Mouse (Mus musculus): Measurements from ENCODE around the gene Surf1. TPM values are rescaled to one million over a fixed set of nuclear protein-coding genes. Genes with fewer than 3 reads are reported as not detected.
A peak's percentile ranks its signal among the peaks of the same experiment; 100 is the strongest.

Gene Surf1
- 40.6 and 41.1 TPM in 2 replicates for polyA plus RNA-seq (2011; ENCODE audit: insufficient read depth, insufficient read length, low read depth, missing spikeins)

- Histone ChIP-seq H3K4me1 (ENCODE audit: control insufficient read depth, insufficient read depth, low read length) (no peaks in the 10 kb centered on the region), H3K9ac (ENCODE audit: low read depth, poor library complexity, severe bottlenecking) (peak within 1 kb of the TSS; percentile 43), H3K9me3 (replicated peaks; ENCODE audit: control insufficient read depth, insufficient read depth, low read length, poor library complexity, severe bottlenecking) (no peaks in the 10 kb centered on the region), H3K27ac (ENCODE audit: insufficient read depth, low read length) (no peak within 1 kb of the TSS), H3K36me3 (ENCODE audit: control insufficient read depth, insufficient read depth, low read length, poor library complexity, severe bottlenecking) (peaks cover 56% of the 10 kb centered on the region), H3K27me3 (ENCODE audit: control insufficient read depth, insufficient read depth, low read length, poor library complexity, severe bottlenecking) (no peaks in the 10 kb centered on the region), H3K4me3 (ENCODE audit: low read depth, low read length) (peak within 1 kb of the TSS; percentile 83)
- no peak for TF ChIP-seq EP300 (IDR thresholded peaks at IDR 0.05; ENCODE audit: insufficient read depth, low read depth, low read length)
- TF ChIP-seq POLR2A (IDR thresholded peaks at IDR 0.05; ENCODE audit: insufficient read depth, low read length): peak; percentile 84
Measured at GRCm38 (mm10) chr2:26915927-26916728, at the start of gene Surf1, which contains the start of gene Surf2. Gene Surf1, minus strand, starts transcription at chr2:26916530. Gene Surf2, plus strand, starts transcription at chr2:26916367.

- Histone ChIP-seq H3K27ac (ENCODE audit: insufficient read depth, low read length) (no peak overlapping the region), H3K36me3 (ENCODE audit: control insufficient read depth, insufficient read depth, low read length, poor library complexity, severe bottlenecking) (peaks cover 14% of the 10 kb centered on the region), H3K4me3 (ENCODE audit: low read depth, low read length) (peak overlapping the region; percentile 92), H3K9me3 (replicated peaks; ENCODE audit: control insufficient read depth, insufficient read depth, low read length, poor library complexity, severe bottlenecking) (no peaks in the 10 kb centered on the region), H3K4me1 (ENCODE audit: control insufficient read depth, insufficient read depth, low read length) (no peaks in the 10 kb centered on the region), H3K9ac (ENCODE audit: low read depth, poor library complexity, severe bottlenecking) (peak overlapping the region; percentile 73), H3K27me3 (ENCODE audit: control insufficient read depth, insufficient read depth, low read length, poor library complexity, severe bottlenecking) (no peaks in the 10 kb centered on the region)
- TF ChIP-seq CTCF (IDR thresholded peaks at IDR 0.05; ENCODE audit: low read depth, low read length) (no peak), POLR2A (IDR thresholded peaks at IDR 0.05; ENCODE audit: insufficient read depth, low read length) (no peak), EP300 (IDR thresholded peaks at IDR 0.05; ENCODE audit: insufficient read depth, low read depth, low read length) (no peak)
Measured at GRCm38 (mm10) chr2:26964724-26965370, 48.5 kb upstream of the Surf1 start.

- Histone ChIP-seq H3K27ac (ENCODE audit: insufficient read depth, low read length) (peak within 1 kb of the TSS; percentile 52), H3K4me1 (ENCODE audit: control insufficient read depth, insufficient read depth, low read length) (no peaks in the 10 kb centered on the region), H3K4me3 (ENCODE audit: low read depth, low read length) (peak within 1 kb of the TSS; percentile 92), H3K9me3 (replicated peaks; ENCODE audit: control insufficient read depth, insufficient read depth, low read length, poor library complexity, severe bottlenecking) (no peaks in the 10 kb centered on the region), H3K27me3 (ENCODE audit: control insufficient read depth, insufficient read depth, low read length, poor library complexity, severe bottlenecking) (no peaks in the 10 kb centered on the region), H3K36me3 (ENCODE audit: control insufficient read depth, insufficient read depth, low read length, poor library complexity, severe bottlenecking) (peaks cover 17% of the 10 kb centered on the region), H3K9ac (ENCODE audit: low read depth, poor library complexity, severe bottlenecking) (peak within 1 kb of the TSS; percentile 73)
- TF ChIP-seq CTCF (IDR thresholded peaks at IDR 0.05; ENCODE audit: low read depth, low read length): no peak
- TF ChIP-seq POLR2A (IDR thresholded peaks at IDR 0.05; ENCODE audit: insufficient read depth, low read length): peak; percentile 50
Measured at GRCm38 (mm10) chr2:26963923-26964723, 47.8 kb upstream of the Surf1 start, which contains the start of gene Rexo4. Gene Rexo4, minus strand, starts transcription at chr2:26964386.

GRCm38 (mm10) chr2:26960756-26961155 lies 44.4 kb upstream of the Surf1 start:
- Histone ChIP-seq H3K9ac (ENCODE audit: low read depth, poor library complexity, severe bottlenecking) (no peak overlapping the region), H3K27me3 (ENCODE audit: control insufficient read depth, insufficient read depth, low read length, poor library complexity, severe bottlenecking) (no peaks in the 10 kb centered on the region), H3K36me3 (ENCODE audit: control insufficient read depth, insufficient read depth, low read length, poor library complexity, severe bottlenecking) (peaks cover 45% of the 10 kb centered on the region), H3K27ac (ENCODE audit: insufficient read depth, low read length) (no peak overlapping the region), H3K9me3 (replicated peaks; ENCODE audit: control insufficient read depth, insufficient read depth, low read length, poor library complexity, severe bottlenecking) (no peaks in the 10 kb centered on the region), H3K4me1 (ENCODE audit: control insufficient read depth, insufficient read depth, low read length) (no peaks in the 10 kb centered on the region), H3K4me3 (ENCODE audit: low read depth, low read length) (no peak overlapping the region)
- TF ChIP-seq POLR2A (IDR thresholded peaks at IDR 0.05; ENCODE audit: insufficient read depth, low read length) (no peak), EP300 (IDR thresholded peaks at IDR 0.05; ENCODE audit: insufficient read depth, low read depth, low read length) (no peak), CTCF (IDR thresholded peaks at IDR 0.05; ENCODE audit: low read depth, low read length) (peak; percentile 32)

GRCm38 (mm10) chr2:26957488-26957859 lies 41.1 kb upstream of the Surf1 start:
- no peaks in the 10 kb centered on the region for H3K4me1 ChIP-seq (ENCODE audit: control insufficient read depth, insufficient read depth, low read length)
- peaks cover 57% of the 10 kb centered on the region for H3K36me3 ChIP-seq (ENCODE audit: control insufficient read depth, insufficient read depth, low read length, poor library complexity, severe bottlenecking)
- no peaks in the 10 kb centered on the region for H3K27me3 ChIP-seq (ENCODE audit: control insufficient read depth, insufficient read depth, low read length, poor library complexity, severe bottlenecking)
- no peak overlapping the region for H3K4me3 ChIP-seq (ENCODE audit: low read depth, low read length)
- TF ChIP-seq POLR2A (IDR thresholded peaks at IDR 0.05; ENCODE audit: insufficient read depth, low read length): no peak
- TF ChIP-seq EP300 (IDR thresholded peaks at IDR 0.05; ENCODE audit: insufficient read depth, low read depth, low read length): no peak
- no peak for TF ChIP-seq CTCF (IDR thresholded peaks at IDR 0.05; ENCODE audit: low read depth, low read length)
- no peak overlapping the region for H3K27ac ChIP-seq (ENCODE audit: insufficient read depth, low read length)
- H3K9me3 ChIP-seq (replicated peaks; ENCODE audit: control insufficient read depth, insufficient read depth, low read length, poor library complexity, severe bottlenecking): no peaks in the 10 kb centered on the region
- no peak overlapping the region for H3K9ac ChIP-seq (ENCODE audit: low read depth, poor library complexity, severe bottlenecking)
